Mouse (Mus musculus) CH12.LX (cell line): Measurements from ENCODE around the gene Ubb.

Experiments used
- CHD2 ChIP-seq: IDR thresholded peaks from 2 replicates; pipeline ENCODE4 v1.6.1; 2011; ENCODE audit warnings: low read length, improper control_type of control experiment
- CTCF ChIP-seq, 2 experiments: IDR thresholded peaks in 1 of 2; conservative IDR thresholded peaks in 1 of 2; 2 replicates each; pipeline ENCODE4 v1.5.1; 2011 to 2012; ENCODE audit warnings: low read depth in 2 of 2, low read length in 2 of 2, improper control_type of control experiment in 1 of 2, inconsistent platforms in 1 of 2, mild to moderate bottlenecking in 1 of 2, moderate library complexity in 1 of 2
- JUND ChIP-seq: conservative IDR thresholded peaks from 2 replicates; pipeline ENCODE4 v1.6.1; 2011; ENCODE audit warnings: low read depth, low read length, improper control_type of control experiment
- MAX ChIP-seq: IDR thresholded peaks from 2 replicates; pipeline ENCODE4 v1.6.1; 2011; ENCODE audit warnings: low read length, improper control_type of control experiment
- MEF2A ChIP-seq: IDR thresholded peaks from 2 replicates; pipeline ENCODE4 v1.6.1; 2014; ENCODE audit warnings: low read depth, mild to moderate bottlenecking, inconsistent platforms, low read length, improper control_type of control experiment, borderline replicate concordance
- MXI1 ChIP-seq: IDR thresholded peaks from 2 replicates; pipeline ENCODE4 v1.6.1; 2011; ENCODE audit warnings: mild to moderate bottlenecking, low read depth, low read length, improper control_type of control experiment
- NRF1 ChIP-seq: IDR thresholded peaks from 2 replicates; pipeline ENCODE4 v1.6.1; 2014; ENCODE audit warnings: low read depth, mild to moderate bottlenecking, inconsistent platforms, low read length, improper control_type of control experiment, moderate library complexity
- POLR2A ChIP-seq: IDR thresholded peaks from 2 replicates; pipeline ENCODE4 v1.6.1; 2011; ENCODE audit warnings: low read depth, mild to moderate bottlenecking, improper control_type of control experiment, low read length
- RAD21 ChIP-seq: IDR thresholded peaks from 2 replicates; pipeline ENCODE4 v1.6.1; 2011; ENCODE audit warnings: low read depth, mild to moderate bottlenecking, low read length, improper control_type of control experiment, moderate library complexity
- RCOR1 ChIP-seq: conservative IDR thresholded peaks from 2 replicates; pipeline ENCODE4 v1.6.1; 2012; ENCODE audit warnings: low read depth, mild to moderate bottlenecking, inconsistent platforms, low read length, improper control_type of control experiment
- UBTF ChIP-seq: IDR thresholded peaks from 2 replicates; pipeline ENCODE4 v1.6.1; 2012; ENCODE audit warnings: low read depth, mild to moderate bottlenecking, inconsistent platforms, low read length, improper control_type of control experiment, moderate library complexity
- USF1 ChIP-seq: IDR thresholded peaks from 2 replicates; pipeline ENCODE4 v1.6.1; 2014; ENCODE audit warnings: low read depth, mild to moderate bottlenecking, inconsistent platforms, low read length, improper control_type of control experiment
- ZMIZ1 ChIP-seq: IDR thresholded peaks from 2 replicates; pipeline ENCODE4 v1.6.1; 2012; ENCODE audit warnings: low read depth, mild to moderate bottlenecking, inconsistent platforms, low read length, improper control_type of control experiment
- ZNF384 ChIP-seq: IDR thresholded peaks from 2 replicates; pipeline ENCODE4 v1.6.1; 2012; ENCODE audit warnings: low read depth, low read length, improper control_type of control experiment, inconsistent platforms

- TF ChIP-seq CTCF (conservative IDR thresholded peaks at IDR 0.05 in 1 of 2, IDR thresholded peaks at IDR 0.05 in 1 of 2; ENCODE audit: low read depth in 2 of 2, low read length in 2 of 2), result no peak
- TF ChIP-seq UBTF, result no peak
- TF ChIP-seq ZNF384, result no peak
- no peak for TF ChIP-seq MAX
- no peak for TF ChIP-seq POLR2A
- no peak for TF ChIP-seq USF1
- TF ChIP-seq MEF2A, result no peak
- TF ChIP-seq RCOR1, result no peak
- no peak for TF ChIP-seq MXI1
- no peak for TF ChIP-seq CHD2
- TF ChIP-seq JUND, result no peak
- no peak for TF ChIP-seq RAD21
- TF ChIP-seq ZMIZ1, result no peak
- no peak for TF ChIP-seq NRF1
Observed at GRCm38 (mm10) chr11:62583031-62583430, 32.1 kb downstream of the Ubb start.
